Mouse (Mus musculus) left cerebral cortex, adult 9 months (tissue): ENCODE results near the gene Sun5.
"Not testable (repeated sequence)": the region's sequence is repeated elsewhere in the genome, so short reads cannot be mapped to it uniquely, and the experiment has no call there.

Experiments used
- DNase-seq, 2 experiments: peaks; one replicate each; pipeline ENCODE4 v3.0.0; 2022; ENCODE audit warnings: low spot score in 2 of 2

The Sun5 gene

DNA sequence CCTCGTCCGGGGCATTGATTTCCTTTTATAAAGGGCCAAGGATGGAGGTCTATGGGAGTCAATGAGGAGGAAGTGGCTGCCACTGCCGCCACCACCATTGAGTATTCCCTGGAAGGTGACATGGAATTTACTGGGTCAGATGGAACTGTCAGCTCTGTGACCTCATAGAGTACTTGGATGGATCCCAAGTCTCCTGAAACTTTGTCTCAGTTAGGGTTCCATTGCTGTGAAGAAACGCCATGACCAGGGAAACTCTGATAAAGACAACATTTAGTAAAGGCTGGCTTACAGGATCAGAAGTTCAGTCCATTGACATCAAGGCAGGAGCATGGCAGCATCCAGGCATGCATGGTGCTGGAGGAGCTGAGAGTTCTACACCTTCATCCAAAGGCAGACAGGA lies at the start of gene Sun5:
Gene Sun5 (minus strand): TSS at position 101 of the 400 bp plus-strand sequence.
- no peak for DNase-seq

DNA sequence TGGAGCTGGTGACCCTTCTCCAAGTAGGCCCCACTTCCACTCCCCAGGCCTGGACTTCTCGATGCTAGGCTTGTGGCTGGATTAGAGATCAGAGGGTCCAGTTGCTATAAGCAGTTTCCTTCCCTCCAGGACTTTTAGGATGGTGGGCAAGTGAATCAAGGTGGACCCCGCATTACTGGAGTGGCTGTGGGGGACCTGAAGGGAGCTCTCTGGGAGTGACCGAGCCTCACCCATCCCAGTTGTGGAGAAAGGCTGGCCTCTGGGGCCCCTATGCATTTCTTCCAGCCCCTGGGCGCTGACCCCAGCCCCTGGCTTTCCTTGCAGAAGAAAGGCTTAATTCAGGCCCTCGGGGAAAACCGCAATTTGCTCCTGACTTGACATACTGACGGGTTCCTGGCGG lies 47.0 kb upstream of the Sun5 start, which contains the start of gene Bpifb3:
Gene Bpifb3 (plus strand): TSS at position 301 of the 400 bp plus-strand sequence.
- DNase-seq = no peak

- peak in 1 of 2 experiments; percentile 30 for DNase-seq
These were observed 43.3 kb upstream of the Sun5 start for GRCm38 (mm10) chr2:153914151-153914550.

DNA sequence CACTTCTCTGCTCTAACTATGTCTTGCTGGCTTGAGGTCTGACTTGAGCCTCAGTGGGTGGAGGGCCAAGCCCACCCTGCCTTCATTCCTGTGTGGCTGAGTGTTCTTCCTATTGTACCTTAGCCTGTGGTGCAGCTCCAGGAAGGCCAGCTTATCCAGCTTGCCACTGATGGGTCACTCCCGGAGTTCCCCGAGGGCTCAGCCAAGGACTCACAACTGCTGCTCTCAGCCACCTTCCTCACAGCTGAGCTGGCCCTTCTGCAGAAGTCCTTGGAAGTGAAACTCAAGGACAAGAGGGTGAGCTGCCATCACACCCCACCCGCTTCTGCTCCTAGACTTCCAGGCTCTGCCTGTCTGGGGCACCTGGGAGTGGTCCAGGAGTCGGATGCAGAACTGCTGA lies 35.7 kb upstream of the Sun5 start:
- no peak for DNase-seq

GRCm38 (mm10) chr2:153902726-153903125 lies 31.8 kb upstream of the Sun5 start:
- DNase-seq = no peak

- no peak for DNase-seq
These were observed 29.2 kb upstream of the Sun5 start, which contains the start of gene Bpifb6 for GRCm38 (mm10) chr2:153900088-153900487. Gene Bpifb6, plus strand, starts transcription at chr2:153900388.

DNA sequence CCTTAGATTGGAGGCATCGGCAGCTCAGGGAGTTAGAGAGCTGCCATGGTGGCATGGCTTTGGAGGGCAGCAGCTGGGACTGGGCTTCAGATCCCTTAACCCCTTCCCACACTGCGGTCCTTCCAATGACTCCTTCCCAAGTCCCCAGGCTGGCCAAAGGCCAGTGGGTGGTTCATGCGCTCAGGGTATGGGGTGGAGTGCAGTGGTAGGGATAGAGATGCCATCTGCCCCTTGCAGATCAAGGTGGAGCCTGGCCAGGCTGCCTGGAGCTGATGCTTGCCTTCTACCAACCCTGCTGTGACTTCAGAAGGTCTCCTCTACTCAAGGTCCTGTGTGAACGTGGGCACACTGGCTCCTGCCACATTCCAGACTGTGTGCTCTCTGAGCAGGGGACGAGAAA lies 28.2 kb upstream of the Sun5 start:
- no peak for DNase-seq

- DNase-seq = no peak
These were observed 3.9 kb upstream of the Sun5 start, which contains the start of gene Bpifb2 for GRCm38 (mm10) chr2:153874745-153875144. Gene Bpifb2, plus strand, starts transcription at chr2:153875045.

GRCm38 (mm10) chr2:153861960-153862359 lies 8.9 kb downstream of the Sun5 start:
- no peak for DNase-seq

DNA sequence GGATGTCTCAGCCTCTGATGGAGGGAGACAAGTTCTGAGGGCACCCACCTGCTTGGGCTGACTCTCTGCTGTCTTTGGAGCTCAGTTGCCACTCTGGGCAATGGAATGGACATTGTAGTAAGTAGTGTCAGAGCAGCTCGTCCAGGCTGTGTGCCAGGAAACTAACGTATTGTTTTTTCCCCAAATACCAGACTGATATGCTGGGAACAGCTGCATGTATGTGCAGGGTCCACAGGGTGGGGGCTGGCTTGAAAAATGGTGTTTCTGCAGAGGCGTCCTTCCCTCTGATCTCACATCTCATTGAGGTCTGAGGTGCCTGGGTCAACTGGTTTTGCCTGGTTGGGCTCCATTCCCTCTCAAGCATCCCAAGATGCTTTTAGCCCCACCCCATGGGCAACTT lies 10.2 kb downstream of the Sun5 start:
- no peak for DNase-seq

DNA sequence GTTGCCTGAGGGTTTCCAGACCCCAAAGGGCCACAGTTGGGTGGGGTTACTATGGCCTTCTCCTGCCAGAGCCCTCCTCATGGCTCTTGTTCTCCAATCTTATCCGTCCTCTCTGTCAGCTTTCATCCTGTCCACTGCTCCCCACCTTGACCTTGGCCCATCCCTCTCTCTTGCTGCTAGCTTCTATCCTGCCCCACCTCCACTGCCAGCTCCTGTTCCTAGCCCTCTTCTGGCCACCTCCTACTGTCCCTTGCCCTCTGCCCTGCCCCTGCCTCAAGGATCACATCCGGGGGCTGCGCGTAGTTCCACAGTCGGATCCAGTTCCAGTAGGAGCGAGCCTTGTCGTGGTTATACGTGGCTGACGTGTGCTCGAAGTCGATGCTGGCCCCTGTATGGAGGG lies 10.6 kb downstream of the Sun5 start:
- no peak for DNase-seq

- no peak for DNase-seq
These were observed 11.3 kb downstream of the Sun5 start for GRCm38 (mm10) chr2:153859581-153859980.

DNA sequence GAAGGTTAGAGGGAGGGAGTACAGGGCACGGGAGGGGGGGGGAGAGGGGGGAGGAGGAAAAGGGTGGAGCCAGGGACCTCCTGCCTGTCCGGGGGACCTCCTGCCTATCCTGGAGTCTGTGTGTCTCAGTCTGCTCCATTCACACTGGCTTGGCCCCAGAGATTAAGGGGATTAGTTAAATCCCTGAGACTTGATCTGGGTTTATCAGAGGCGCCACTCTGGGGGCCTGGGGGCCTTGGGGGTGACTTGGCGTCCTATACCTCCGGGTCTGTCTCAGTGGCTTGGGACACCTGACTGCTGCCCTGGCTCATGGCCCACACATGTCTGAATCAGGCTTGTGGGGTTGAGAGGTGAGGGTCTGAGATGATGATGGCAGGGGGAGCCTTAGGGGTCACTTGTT lies 17.3 kb downstream of the Sun5 start:
- DNase-seq = no peak

DNA sequence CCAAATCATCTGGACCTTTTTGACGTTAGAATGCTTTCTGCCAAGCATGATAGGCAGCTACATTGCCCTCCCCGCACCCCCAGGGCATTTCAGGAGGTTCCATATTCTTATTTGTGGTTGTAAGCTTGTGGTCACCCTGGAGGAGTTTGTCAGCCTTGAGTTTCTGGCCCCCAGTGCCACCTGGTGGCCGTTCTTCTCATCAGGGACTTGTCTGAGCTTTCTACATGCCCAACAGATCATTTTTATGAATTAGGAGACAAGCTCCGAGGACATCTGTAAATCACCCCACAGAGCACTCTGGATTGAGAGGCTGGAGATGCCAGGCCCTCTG lies 19.9 kb downstream of the Sun5 start:
- DNase-seq = peak in 1 of 2 experiments; percentile 51

DNA sequence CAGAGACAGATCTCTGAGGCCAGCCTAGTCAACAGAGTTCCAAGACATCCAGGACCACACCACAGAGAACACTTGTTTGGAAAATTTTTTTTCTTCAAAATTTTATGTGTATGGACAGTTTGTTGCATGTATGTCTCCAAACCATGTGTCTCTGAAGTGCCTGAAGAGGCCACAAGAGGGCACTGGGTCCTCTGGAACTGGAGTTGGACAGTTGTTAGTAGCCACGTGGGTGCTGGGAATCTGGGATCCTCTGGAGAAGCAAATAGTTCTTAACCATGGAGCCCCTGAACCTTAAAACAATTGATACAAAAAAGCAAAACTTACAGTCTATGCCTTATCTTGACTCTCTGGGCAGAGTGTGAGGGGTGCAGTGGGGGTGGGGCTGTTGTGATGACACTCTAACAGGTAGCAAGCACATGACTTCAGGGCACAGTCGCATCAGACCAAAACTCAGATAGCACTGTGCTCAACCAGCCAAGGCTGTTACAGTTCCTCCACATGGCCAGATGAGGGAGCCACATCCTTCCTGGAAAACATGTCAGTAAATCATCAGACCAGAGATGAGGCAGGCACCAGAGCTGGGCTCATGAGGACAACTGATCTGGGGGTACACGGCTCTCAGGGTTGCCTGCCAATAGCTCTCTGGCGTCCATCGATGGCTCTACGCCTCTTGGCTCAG lies 20.4 kb downstream of the Sun5 start:
- no peak for DNase-seq

DNA sequence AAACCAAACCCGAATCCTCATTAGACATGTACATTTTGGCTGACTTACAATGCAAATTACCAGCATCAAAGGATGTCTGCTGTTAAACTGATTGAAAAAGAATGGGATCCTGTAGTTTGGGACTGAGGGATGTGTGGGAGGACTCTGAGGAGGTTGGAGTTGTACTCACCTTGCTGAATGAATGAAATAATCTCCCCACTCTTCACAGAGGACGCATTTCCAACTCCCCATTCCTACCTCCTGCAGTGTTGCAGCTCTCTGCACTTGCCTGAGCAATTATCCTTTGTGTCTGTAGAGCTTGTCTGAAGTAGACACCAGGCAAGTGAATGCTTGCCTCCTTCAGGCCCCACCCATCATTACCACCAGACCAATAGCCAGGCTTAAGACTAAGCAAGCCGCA lies 22.5 kb downstream of the Sun5 start:
- no peak for DNase-seq

DNA sequence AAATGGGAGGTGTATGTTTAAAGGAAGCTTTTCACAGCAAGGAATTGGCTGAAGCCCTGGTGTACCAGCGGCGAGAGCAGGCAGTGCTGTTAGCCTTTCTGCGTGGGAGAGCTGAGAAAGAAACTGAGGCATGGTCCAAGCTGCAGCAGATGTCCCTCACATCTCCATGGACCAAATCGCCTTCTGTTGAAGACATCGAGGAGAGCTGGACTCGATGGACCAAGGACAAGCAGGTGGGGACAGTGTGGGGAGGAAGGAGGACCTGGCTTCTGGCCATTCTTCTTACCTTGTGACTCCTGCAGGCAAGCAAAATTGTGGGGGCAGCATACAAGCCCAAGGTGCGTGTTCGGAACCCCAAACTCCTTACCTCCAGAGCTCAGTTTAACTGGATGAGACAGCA lies 28.0 kb downstream of the Sun5 start:
- no peak for DNase-seq

- DNase-seq = no peak
These were observed 37.6 kb downstream of the Sun5 start for GRCm38 (mm10) chr2:153833291-153833690.

- no peak for DNase-seq
These were observed 42.2 kb downstream of the Sun5 start for GRCm38 (mm10) chr2:153828704-153829103.

DNA sequence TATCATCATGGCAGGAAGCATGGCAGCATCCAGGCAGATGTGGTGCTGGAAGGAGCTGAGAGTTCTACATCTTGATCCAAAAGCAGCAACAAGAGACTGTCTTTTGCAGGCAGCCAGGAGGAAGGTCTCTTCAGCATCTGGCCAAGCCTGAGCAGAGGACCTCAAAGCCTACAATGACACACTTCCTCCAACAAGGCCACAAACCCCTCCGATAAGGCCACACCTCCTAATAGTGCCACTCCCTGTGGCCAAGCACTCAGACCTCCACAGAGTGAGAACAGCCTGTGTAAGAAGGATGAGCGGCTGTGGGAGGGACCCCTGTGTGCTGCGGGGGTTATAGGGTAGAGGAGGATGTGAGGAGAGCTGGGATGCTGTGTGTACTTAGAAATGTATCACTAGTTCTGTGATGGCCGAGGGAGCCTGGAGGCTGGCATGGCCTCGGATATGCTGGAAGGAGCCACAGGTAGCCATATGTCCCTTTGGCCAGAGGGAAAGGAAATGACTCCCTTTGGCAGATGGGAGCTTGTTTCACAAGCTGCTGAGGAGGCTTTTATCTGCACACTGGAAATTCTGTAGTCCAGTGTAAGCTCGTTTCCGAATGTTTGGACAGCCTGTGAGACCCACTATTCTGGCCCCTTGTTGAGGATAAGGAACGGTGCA lies 43.6 kb downstream of the Sun5 start:
- DNase-seq = no peak

GRCm38 (mm10) chr2:153825900-153826299 lies 45.0 kb downstream of the Sun5 start:
- DNase-seq = not testable (repeated sequence)

GRCm38 (mm10) chr2:153824593-153824992 lies 46.3 kb downstream of the Sun5 start:
- DNase-seq = no peak

- DNase-seq = no peak
These were observed 48.8 kb downstream of the Sun5 start for GRCm38 (mm10) chr2:153822005-153822543.
